Mouse (Mus musculus) kidney, postnatal 0 days (tissue): Measurements from ENCODE around the gene Rnf146. TPM values are rescaled to one million over a fixed set of nuclear protein-coding genes. Genes with fewer than 3 reads are reported as not detected.

Experiments used
- ATAC-seq: fragments of 200-750 bp; cut with Nextera tagmentation; replicated peaks from 2 replicates; pipeline ENCODE4 v1.8.0; 2017; ENCODE audit warnings: low read depth, moderate number of reproducible peaks, moderate TSS enrichment, moderate library complexity; ENCODE audit not compliant: low FRiP score
- DNase-seq: peaks from one replicate; pipeline ENCODE4 v3.0.0-alpha.2; 2016; ENCODE audit warnings: low spot score
- H3K27ac ChIP-seq: fragments of 300-500 bp; sonication (generic); 2 replicates; pipeline ENCODE4 v1.5.1; 2014; ENCODE audit warnings: mild to moderate bottlenecking
- H3K27me3 ChIP-seq: fragments of 300-500 bp; sonication (generic); 2 replicates; pipeline ENCODE4 v1.6.1; 2014; ENCODE audit warnings: low read length, mixed read lengths; ENCODE audit not compliant: insufficient read depth
- H3K36me3 ChIP-seq: fragments of 300-500 bp; sonication (generic); 2 replicates; pipeline ENCODE4 v1.6.1; 2014; ENCODE audit warnings: low read length, mixed read lengths; ENCODE audit not compliant: insufficient read depth
- H3K4me1 ChIP-seq: fragments of 300-500 bp; sonication (generic); replicated peaks from 2 replicates; pipeline ENCODE4 v1.6.1; 2014; ENCODE audit warnings: antibody characterized with exemption, low read length, mixed read lengths; ENCODE audit not compliant: insufficient read depth
- H3K4me2 ChIP-seq: fragments of 300-500 bp; sonication (generic); 2 replicates; pipeline ENCODE4 v1.6.1; 2014; ENCODE audit warnings: mild to moderate bottlenecking, low read length, moderate library complexity, mixed read lengths
- H3K4me3 ChIP-seq: fragments of 300-500 bp; sonication (generic); replicated peaks from 2 replicates; pipeline ENCODE4 v1.5.1; 2014; ENCODE audit warnings: low read depth, low read length
- H3K9ac ChIP-seq: fragments of 300-500 bp; sonication (generic); 2 replicates; pipeline ENCODE4 v1.6.1; 2014; ENCODE audit warnings: low read depth, low read length
- H3K9me3 ChIP-seq: fragments of 300-500 bp; sonication (generic); replicated peaks from 2 replicates; pipeline ENCODE4 v1.6.1; 2016; ENCODE audit warnings: low read length, inconsistent platforms, mixed read lengths
- CTCF ChIP-seq: IDR thresholded peaks from 2 replicates; pipeline ENCODE4 v1.5.1; 2016; ENCODE audit warnings: antibody characterized with exemption, low read depth, mild to moderate bottlenecking, moderate library complexity
- WGBS: fragments of 180-500 bp; shearing (Covaris S2); extraction: QIAGEN DNeasy Blood & Tissue Kit; methylation state at CpG from one replicate; pipeline ENCODE4 v1.1.7; 2014; 5-methylcytosine and 5-hydroxymethylcytosine counted together
- polyA plus RNA-seq: library from polyadenylated mRNA; unstranded; fragments of >200 nt; fragmentation: Nextera tagmentation; extraction: Ambion mirVana; gene quantifications from 2 replicates; pipeline ENCODE4 v1.2.1, GENCODE M21; 2015

The Rnf146 gene
- polyA plus RNA-seq, 1 experiment from 2014 or later = 43.9 TPM

- H3K27me3 ChIP-seq = no peaks in the 10 kb centered on the region
- H3K27ac ChIP-seq = no peak overlapping the region
- WGBS = 92% methylated on average over 4 of the region's 4 CpGs
- no peak for TF ChIP-seq CTCF
- no peaks in the 10 kb centered on the region for H3K36me3 ChIP-seq
- ATAC-seq (no peak), DNase-seq (no peak)
- H3K4me1 ChIP-seq = no peaks in the 10 kb centered on the region
- H3K9ac ChIP-seq = no peak overlapping the region
- H3K4me2 ChIP-seq = no peak overlapping the region
- no peaks in the 10 kb centered on the region for H3K9me3 ChIP-seq
- no peak overlapping the region for H3K4me3 ChIP-seq
Observed at GRCm38 (mm10) chr10:29302230-29302629, 60.0 kb downstream of the Rnf146 start.

Other genes with a start within 250 kb of the Rnf146 start
- gene Soga3, start 218.6 kb downstream of the Rnf146 start, polyA plus RNA-seq = 0.14 and 0.37 TPM in 2 replicates
- gene Gm49353, start 163.5 kb downstream of the Rnf146 start, polyA plus RNA-seq = not detected in 2 replicates
- 0.04 and 0.07 TPM in 2 replicates for gene 9330159F19Rik, start 150.8 kb downstream of the Rnf146 start, polyA plus RNA-seq
- 33.4 and 36.3 TPM in 2 replicates for gene Echdc1, start 49.3 kb downstream of the Rnf146 start, polyA plus RNA-seq
- gene Rspo3, start 173.4 kb upstream of the Rnf146 start, polyA plus RNA-seq = 8.6 and 10.3 TPM in 2 replicates